8 mouse cellular contexts compared by ENCODE assay signal in genomic region chr5:21424614-21425602, GRCm38 (mm10). TPM values are rescaled to one million over a fixed set of nuclear protein-coding genes. Genes with fewer than 3 reads are reported as not detected.
DNase-seq lines count a peak whose midpoint lies in the region; ATAC-seq lines count a peak whose summit lies in the region.

Gene Ccdc146 (minus strand): TSS chr5:21424677.
Gene Fam185a (plus strand): TSS chr5:21424958.

- H3K4me2 ChIP-seq in hindbrain, embryonic 14.5 days (replicated peaks): peak within 1 kb of the TSS; percentile 97

- peak within 1 kb of the TSS; percentile 86 for H3K4me3 ChIP-seq in hindbrain, embryonic 14.5 days (replicated peaks; ENCODE audit: low read length)

- H3K4me1 ChIP-seq in hindbrain, embryonic 14.5 days (replicated peaks; ENCODE audit: control insufficient read depth, insufficient read depth, low read length): peaks cover 11% of the 10 kb centered on the region; the same call in 1 of the 2 replicates

- peak; percentile 100 for ATAC-seq in hindbrain, embryonic 14.5 days (ENCODE audit: low FRiP score)

- DNase-seq in R1 (ENCODE audit: low read depth, low spot score): peak; percentile 100
- DNase-seq in cerebellum, postnatal 25 days: peak; percentile 90 to 95
- peak; percentile 78 to 85 for DNase-seq in frontal cortex, postnatal 25 days (ENCODE audit: low spot score in 2 of 2)
- DNase-seq in hindbrain, embryonic 14.5 days (ENCODE audit: low spot score): peak; percentile 98
- peak; percentile 84 to 88 for DNase-seq in layer of hippocampus, postnatal 36 days
- DNase-seq in lung, postnatal 36 days: peak; percentile 100
- peak; percentile 99 for DNase-seq in retina, postnatal 1 day
- DNase-seq in urinary bladder, adult 18-20 months (ENCODE audit: low spot score in 2 of 2): peak; percentile 85 to 93

- peak within 1 kb of the TSS; percentile 76 for H3K9ac ChIP-seq in hindbrain, embryonic 14.5 days

- no peaks in the 10 kb centered on the region for H3K9me3 ChIP-seq in hindbrain, embryonic 14.5 days (ENCODE audit: control insufficient read depth, low read length)

- H3K36me3 ChIP-seq in hindbrain, embryonic 14.5 days (replicated peaks; ENCODE audit: control insufficient read depth, insufficient read depth): no peaks in the 10 kb centered on the region

- no peak within 1 kb of the TSS for H3K27ac ChIP-seq in hindbrain, embryonic 14.5 days

- no peaks in the 10 kb centered on the region for H3K27me3 ChIP-seq in hindbrain, embryonic 14.5 days (ENCODE audit: control insufficient read depth, insufficient read depth, low read length)

- WGBS in hindbrain, embryonic 14.5 days: under 1% methylated on average over 68 of the region's 68 CpGs

RNA-seq across cellular contexts. Expression of gene Ccdc146, which starts in this region (rescaled TPM):
- polyA plus RNA-seq in hindbrain, embryonic 14.5 days (2014; fragmentation: Nextera tagmentation; extraction: Ambion mirVana): 0.95 and 1.4 TPM in 2 replicates
- under 1 TPM; 0.15 to 0.51 TPM for total RNA-seq in layer of hippocampus, postnatal 36 days (2021)

RNA-seq across cellular contexts. Expression of gene Fam185a, which starts in this region (rescaled TPM):
- 9.5 and 10.8 TPM in 2 replicates for polyA plus RNA-seq in hindbrain, embryonic 14.5 days (2014; fragmentation: Nextera tagmentation; extraction: Ambion mirVana)
- 10 to 100 TPM; 12.3 to 13.2 TPM for total RNA-seq in layer of hippocampus, postnatal 36 days (2021)
